Mouse (Mus musculus): ENCODE data around the gene Cd300ld4. TPM values are rescaled to one million over a fixed set of nuclear protein-coding genes. Genes with fewer than 3 reads are reported as not detected.
"Not testable (repeated sequence)": the region's sequence is repeated elsewhere in the genome, so short reads cannot be mapped to it uniquely, and the experiment has no call there.

Gene Cd300ld4
- polyA plus RNA-seq, 1 experiment from 2014 or later, result not detected

DNA sequence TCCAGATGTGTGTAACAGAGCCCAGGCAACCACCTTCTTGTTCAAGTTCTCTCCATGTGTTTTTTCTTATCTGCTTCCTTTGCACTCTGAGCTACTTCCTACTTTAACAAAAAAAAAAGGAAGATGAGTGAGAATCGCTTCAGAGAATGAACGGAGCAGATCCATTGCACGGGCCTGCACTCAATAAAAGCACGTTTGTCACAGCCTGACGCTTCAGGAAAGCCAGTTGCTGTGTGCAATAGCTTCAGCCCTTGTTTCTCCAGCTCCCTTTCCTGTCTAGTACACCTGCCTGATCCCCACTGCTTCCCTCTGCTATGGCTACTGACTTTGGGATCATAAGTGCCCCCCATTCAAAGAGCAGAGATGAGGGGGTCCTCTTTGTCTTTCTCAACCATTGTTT, 35.3 kb upstream of the Cd300ld4 start, which contains the start of gene Cd300e:
TSS of gene Cd300e (minus strand) at position 101 of the 400 bp plus-strand sequence.
- ATAC-seq (ENCODE audit: insufficient read depth) (no peak), DNase-seq (no peak)
- WGBS, result 34% methylated on average over 5 of the region's 5 CpGs
- Histone ChIP-seq H3K27me3 (ENCODE audit: insufficient read depth, low read length) (no peaks in the 10 kb centered on the region), H3K9me3 (ENCODE audit: low read depth, low read length) (no peaks in the 10 kb centered on the region), H3K36me3 (ENCODE audit: insufficient read depth) (no peaks in the 10 kb centered on the region), H3K4me2 (no peak within 1 kb of the TSS), H3K4me1 (ENCODE audit: insufficient read depth) (no peaks in the 10 kb centered on the region), H3K27ac (ENCODE audit: low read depth) (no peak within 1 kb of the TSS), H3K9ac (no peak within 1 kb of the TSS), H3K4me3 (ENCODE audit: low read depth, low read length) (no peak within 1 kb of the TSS)
- no peak for TF ChIP-seq CTCF (IDR thresholded peaks at IDR 0.05; ENCODE audit: low read depth)

DNA sequence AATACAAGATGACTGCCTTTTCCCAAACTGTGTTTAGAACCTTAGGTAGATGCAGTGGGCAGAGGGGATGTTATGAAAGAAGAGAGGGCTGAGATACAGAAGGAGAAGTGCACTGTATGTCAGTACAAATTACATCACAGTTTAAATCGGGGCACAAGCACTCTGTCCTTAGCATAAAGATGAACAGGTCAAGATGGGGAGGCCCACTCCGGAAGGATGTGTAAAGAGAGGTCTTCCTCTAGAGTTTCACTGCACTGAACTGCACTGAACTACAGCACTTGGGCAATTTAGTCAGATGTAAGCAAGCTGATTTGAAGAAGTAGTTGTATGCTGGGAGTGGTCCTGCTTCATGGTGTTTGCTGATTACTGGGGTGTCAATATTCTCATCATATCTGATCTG, 33.0 kb upstream of the Cd300ld4 start:
- H3K27me3 ChIP-seq (ENCODE audit: insufficient read depth, low read length), result no peaks in the 10 kb centered on the region
- H3K9ac ChIP-seq, result no peak overlapping the region
- no peaks in the 10 kb centered on the region for H3K4me1 ChIP-seq (ENCODE audit: insufficient read depth)
- DNase-seq (no peak), ATAC-seq (ENCODE audit: insufficient read depth) (no peak)
- no peaks in the 10 kb centered on the region for H3K36me3 ChIP-seq (ENCODE audit: insufficient read depth)
- no peak overlapping the region for H3K4me2 ChIP-seq
- no peak overlapping the region for H3K27ac ChIP-seq (ENCODE audit: low read depth)
- no peak for TF ChIP-seq CTCF (IDR thresholded peaks at IDR 0.05; ENCODE audit: low read depth)
- no peak overlapping the region for H3K4me3 ChIP-seq (ENCODE audit: low read depth, low read length)
- no peaks in the 10 kb centered on the region for H3K9me3 ChIP-seq (ENCODE audit: low read depth, low read length)
- WGBS, result 71% methylated on average over 2 of the region's 2 CpGs

DNA sequence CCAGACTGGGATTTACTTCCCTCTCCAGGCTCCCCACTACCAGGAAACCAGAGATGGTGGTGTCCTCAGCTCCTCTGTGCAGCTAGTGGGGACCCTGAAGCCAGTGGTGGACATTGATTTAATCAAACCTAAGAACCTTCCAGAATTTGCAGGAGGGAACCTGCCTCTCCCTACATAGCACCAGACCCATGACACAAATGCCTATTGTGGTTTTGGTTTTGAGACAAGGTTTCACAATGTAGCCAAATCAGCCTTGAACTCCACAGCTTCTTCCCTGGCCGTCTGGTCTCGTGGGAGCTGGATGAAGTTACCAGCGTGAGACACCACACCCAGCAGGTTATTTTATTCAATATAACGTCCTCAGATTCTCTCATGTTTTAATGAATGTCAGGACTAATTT, 31.9 kb upstream of the Cd300ld4 start:
- no peak for ATAC-seq (ENCODE audit: insufficient read depth)
- 79% methylated on average over 4 of the region's 4 CpGs for WGBS
- TF ChIP-seq CTCF (IDR thresholded peaks at IDR 0.05; ENCODE audit: low read depth), result no peak
- Histone ChIP-seq H3K4me3 (ENCODE audit: low read depth, low read length) (no peak overlapping the region), H3K27me3 (ENCODE audit: insufficient read depth, low read length) (no peaks in the 10 kb centered on the region), H3K36me3 (ENCODE audit: insufficient read depth) (no peaks in the 10 kb centered on the region), H3K9ac (no peak overlapping the region), H3K4me1 (ENCODE audit: insufficient read depth) (no peaks in the 10 kb centered on the region), H3K9me3 (ENCODE audit: low read depth, low read length) (no peaks in the 10 kb centered on the region), H3K27ac (ENCODE audit: low read depth) (no peak overlapping the region), H3K4me2 (no peak overlapping the region)
- DNase-seq, result no peak

DNA sequence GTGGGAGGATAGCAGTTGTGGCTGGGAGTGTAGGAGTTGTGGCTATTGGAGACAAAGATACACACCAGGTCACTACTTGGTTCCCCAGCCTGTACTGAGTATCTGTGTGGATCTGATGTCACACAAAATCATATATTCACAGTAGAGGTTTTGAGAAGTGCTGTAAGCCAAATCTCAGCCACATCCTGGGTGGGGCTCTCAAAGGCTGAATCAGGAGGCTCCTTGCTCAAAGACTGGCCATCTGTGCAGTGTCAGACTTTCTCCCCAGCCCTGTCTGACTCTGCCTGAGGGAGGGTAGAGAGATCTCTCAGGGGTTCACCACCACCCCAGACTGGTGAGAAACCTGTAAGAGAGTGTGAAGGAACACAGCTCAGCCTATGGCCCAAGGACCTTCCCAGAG, 27.7 kb upstream of the Cd300ld4 start:
- DNase-seq (no peak), ATAC-seq (ENCODE audit: insufficient read depth) (no peak)
- TF ChIP-seq CTCF (IDR thresholded peaks at IDR 0.05; ENCODE audit: low read depth), result no peak
- Histone ChIP-seq H3K4me3 (ENCODE audit: low read depth, low read length) (no peak overlapping the region), H3K27me3 (ENCODE audit: insufficient read depth, low read length) (no peaks in the 10 kb centered on the region), H3K4me1 (ENCODE audit: insufficient read depth) (no peaks in the 10 kb centered on the region), H3K36me3 (ENCODE audit: insufficient read depth) (no peaks in the 10 kb centered on the region), H3K4me2 (no peak overlapping the region), H3K9ac (no peak overlapping the region), H3K9me3 (ENCODE audit: low read depth, low read length) (no peaks in the 10 kb centered on the region), H3K27ac (ENCODE audit: low read depth) (no peak overlapping the region)

DNA sequence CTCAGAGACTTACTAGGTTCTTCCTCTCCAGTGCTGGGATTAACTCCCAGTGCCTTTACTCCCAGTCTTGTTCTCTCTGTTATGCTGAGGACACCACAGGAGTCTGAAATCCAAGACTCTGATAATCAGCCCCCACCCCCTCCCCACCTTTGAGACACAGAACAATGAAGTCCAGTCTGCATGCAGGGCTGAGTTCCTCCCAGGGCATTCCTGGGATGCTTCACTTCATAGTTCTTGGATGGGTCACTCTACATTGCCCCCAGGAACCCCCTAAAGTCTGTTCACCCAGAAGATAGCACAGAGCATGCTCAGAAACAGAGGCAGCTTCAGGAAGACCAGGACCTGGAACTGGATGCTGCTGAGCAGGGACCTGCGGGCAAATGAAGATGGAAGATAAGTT, 26.2 kb upstream of the Cd300ld4 start:
- Histone ChIP-seq H3K27me3 (ENCODE audit: insufficient read depth, low read length) (no peaks in the 10 kb centered on the region), H3K4me3 (ENCODE audit: low read depth, low read length) (no peak overlapping the region), H3K4me2 (no peak overlapping the region), H3K36me3 (ENCODE audit: insufficient read depth) (no peaks in the 10 kb centered on the region), H3K9me3 (ENCODE audit: low read depth, low read length) (no peaks in the 10 kb centered on the region), H3K9ac (no peak overlapping the region), H3K4me1 (ENCODE audit: insufficient read depth) (no peaks in the 10 kb centered on the region), H3K27ac (ENCODE audit: low read depth) (no peak overlapping the region)
- 92% methylated on average over 1 of the region's 1 CpGs for WGBS
- ATAC-seq (ENCODE audit: insufficient read depth) (no peak), DNase-seq (no peak)
- no peak for TF ChIP-seq CTCF (IDR thresholded peaks at IDR 0.05; ENCODE audit: low read depth)

DNA sequence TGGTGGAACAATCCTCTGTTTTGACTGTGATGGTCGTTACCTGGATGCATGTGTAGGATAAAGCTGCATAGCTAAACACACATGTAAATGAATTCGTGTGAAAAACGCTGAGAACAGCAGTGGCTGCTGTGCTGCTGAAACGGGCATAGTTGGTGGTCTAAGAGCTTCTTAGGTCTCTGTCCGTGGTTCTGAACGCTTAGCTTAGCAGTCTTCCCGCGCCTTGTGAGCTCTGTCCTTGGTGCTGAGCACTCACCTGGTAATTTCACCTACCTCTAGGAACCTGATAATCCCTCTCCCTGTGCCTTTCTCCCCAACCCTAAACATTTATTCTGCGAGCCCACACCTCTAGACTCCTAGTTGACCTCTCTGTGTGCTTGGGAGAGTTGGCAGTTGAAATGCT, 25.4 kb upstream of the Cd300ld4 start:
- peak; percentile 91 for DNase-seq
- Histone ChIP-seq H3K9ac (no peak overlapping the region), H3K27ac (ENCODE audit: low read depth) (no peak overlapping the region), H3K4me3 (ENCODE audit: low read depth, low read length) (no peak overlapping the region), H3K36me3 (ENCODE audit: insufficient read depth) (no peaks in the 10 kb centered on the region), H3K4me1 (ENCODE audit: insufficient read depth) (no peaks in the 10 kb centered on the region), H3K9me3 (ENCODE audit: low read depth, low read length) (no peaks in the 10 kb centered on the region), H3K4me2 (no peak overlapping the region), H3K27me3 (ENCODE audit: insufficient read depth, low read length) (no peaks in the 10 kb centered on the region)
- WGBS, result 2% methylated on average over 9 of the region's 9 CpGs
- TF ChIP-seq CTCF (IDR thresholded peaks at IDR 0.05; ENCODE audit: low read depth), result no peak
- ATAC-seq (ENCODE audit: insufficient read depth), result no peak

DNA sequence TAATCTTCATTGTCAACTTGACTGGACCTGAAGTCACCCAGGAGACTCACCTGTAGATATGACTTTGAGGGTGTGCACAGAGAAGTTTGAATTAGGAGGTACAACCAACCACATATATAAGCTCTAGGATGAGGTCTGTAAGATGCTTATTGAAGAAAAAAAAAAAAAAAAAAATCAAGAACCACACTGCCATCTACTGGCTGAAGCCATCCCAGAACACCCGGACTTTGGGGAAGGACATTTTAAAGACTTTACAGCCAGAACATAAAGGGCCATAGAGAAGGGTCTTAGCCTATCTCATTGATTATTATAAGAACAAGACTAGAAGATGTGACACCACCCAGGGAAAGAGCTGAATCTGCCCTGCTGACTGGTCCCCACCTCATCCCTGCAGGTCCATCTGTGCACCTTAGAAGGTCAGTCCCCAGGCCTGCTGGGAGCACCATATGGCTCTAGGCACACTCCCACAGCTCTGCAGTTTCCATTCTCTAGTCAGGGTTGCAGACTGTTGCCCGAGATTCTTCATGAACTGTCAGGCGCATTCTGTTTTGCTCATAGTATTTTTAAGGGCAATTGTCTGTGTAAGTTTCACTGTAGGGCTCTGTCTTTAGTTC, 22.6 kb upstream of the Cd300ld4 start:
- Histone ChIP-seq H3K9ac (no peak overlapping the region), H3K27ac (ENCODE audit: low read depth) (no peak overlapping the region), H3K9me3 (ENCODE audit: low read depth, low read length) (no peaks in the 10 kb centered on the region), H3K27me3 (ENCODE audit: insufficient read depth, low read length) (no peaks in the 10 kb centered on the region), H3K4me1 (ENCODE audit: insufficient read depth) (no peaks in the 10 kb centered on the region), H3K36me3 (ENCODE audit: insufficient read depth) (no peaks in the 10 kb centered on the region), H3K4me2 (no peak overlapping the region), H3K4me3 (ENCODE audit: low read depth, low read length) (no peak overlapping the region)
- TF ChIP-seq CTCF (IDR thresholded peaks at IDR 0.05; ENCODE audit: low read depth), result peak; percentile 24; the same call in 1 of the 2 replicates
- ATAC-seq (ENCODE audit: insufficient read depth) (no peak), DNase-seq (peak; percentile 41)
- WGBS, result 31% methylated on average over 3 of the region's 3 CpGs

DNA sequence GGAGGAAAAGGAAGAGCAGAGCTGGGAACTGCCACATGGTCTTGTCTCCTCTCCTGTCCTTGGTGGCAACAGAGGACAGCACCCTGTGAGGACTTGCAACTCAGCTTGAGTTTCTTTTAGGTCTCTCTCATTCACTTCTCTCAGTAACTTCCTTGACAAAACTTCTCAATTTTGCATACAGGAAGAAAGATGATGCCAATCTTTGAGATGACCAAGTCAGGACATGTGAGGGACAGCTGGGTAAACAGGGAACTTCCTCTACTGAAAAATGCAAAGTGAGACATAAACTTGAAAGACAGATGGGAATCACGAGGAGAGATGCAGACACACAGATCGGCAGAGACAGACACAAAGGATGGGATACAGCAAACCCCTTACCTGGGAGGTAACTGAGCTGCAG, 21.4 kb upstream of the Cd300ld4 start, which contains the start of gene Cd300ld3:
TSS of gene Cd300ld3 (minus strand) at position 151 of the 400 bp plus-strand sequence.
- WGBS, result 65% methylated on average over 2 of the region's 2 CpGs
- no peak for TF ChIP-seq CTCF (IDR thresholded peaks at IDR 0.05; ENCODE audit: low read depth)
- ATAC-seq (ENCODE audit: insufficient read depth), result no peak

DNA sequence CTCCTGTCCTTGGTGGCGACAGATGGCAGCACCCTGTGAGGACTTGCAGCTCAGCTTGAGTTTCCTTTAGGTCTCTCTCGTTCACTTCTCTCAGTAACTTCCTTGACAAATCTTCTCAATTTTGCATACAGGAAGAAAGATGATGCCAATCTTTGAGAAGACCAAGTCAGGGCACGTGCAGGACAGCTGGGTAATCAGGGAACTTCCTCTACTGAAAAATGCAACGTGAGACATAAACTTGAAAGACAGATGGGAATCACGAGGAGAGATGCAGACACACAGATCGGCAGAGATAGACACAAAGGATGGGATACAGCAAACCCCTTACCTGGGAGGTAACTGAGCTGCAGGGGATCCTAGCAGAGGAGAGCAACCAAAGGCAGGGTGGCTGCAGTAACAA, 10.9 kb upstream of the Cd300ld4 start, which contains the start of gene Cd300ld5:
TSS of gene Cd300ld5 (minus strand) at position 101 of the 400 bp plus-strand sequence.
- H3K4me3 ChIP-seq (ENCODE audit: low read depth, low read length); ATAC-seq (ENCODE audit: insufficient read depth); H3K27me3 ChIP-seq (ENCODE audit: insufficient read depth, low read length); H3K4me2 ChIP-seq; H3K9me3 ChIP-seq (ENCODE audit: low read depth, low read length); H3K4me1 ChIP-seq (ENCODE audit: insufficient read depth); H3K9ac ChIP-seq; H3K36me3 ChIP-seq (ENCODE audit: insufficient read depth); DNase-seq; H3K27ac ChIP-seq (ENCODE audit: low read depth): not testable (repeated sequence)
- no CpG with 5 or more reads among the region's 6 CpGs for WGBS

More for the DNA sequence above, 21.4 kb upstream of the Cd300ld4 start, which contains the start of gene Cd300ld3:
- no peak within 1 kb of the TSS for H3K9ac ChIP-seq
- H3K27ac ChIP-seq (ENCODE audit: low read depth), result no peak within 1 kb of the TSS
- H3K36me3 ChIP-seq (ENCODE audit: insufficient read depth), result no peaks in the 10 kb centered on the region
- no peak for DNase-seq
- no peaks in the 10 kb centered on the region for H3K9me3 ChIP-seq (ENCODE audit: low read depth, low read length)
- no peak within 1 kb of the TSS for H3K4me2 ChIP-seq
- H3K4me3 ChIP-seq (ENCODE audit: low read depth, low read length), result no peak within 1 kb of the TSS
- H3K27me3 ChIP-seq (ENCODE audit: insufficient read depth, low read length), result no peaks in the 10 kb centered on the region
- no peaks in the 10 kb centered on the region for H3K4me1 ChIP-seq (ENCODE audit: insufficient read depth)

DNA sequence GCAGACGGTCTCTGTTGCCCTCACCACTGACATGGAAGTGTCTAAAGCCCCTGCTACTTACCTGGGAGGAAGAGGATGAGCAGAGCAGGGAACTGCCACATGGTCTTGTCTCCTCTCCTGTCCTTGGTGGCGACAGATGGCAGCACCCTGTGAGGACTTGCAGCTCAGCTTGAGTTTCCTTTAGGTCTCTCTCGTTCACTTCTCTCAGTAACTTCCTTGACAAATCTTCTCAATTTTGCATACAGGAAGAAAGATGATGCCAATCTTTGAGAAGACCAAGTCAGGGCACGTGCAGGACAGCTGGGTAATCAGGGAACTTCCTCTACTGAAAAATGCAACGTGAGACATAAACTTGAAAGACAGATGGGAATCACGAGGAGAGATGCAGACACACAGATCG, 10.7 kb downstream of the Cd300ld4 start, which contains the start of gene Cd300ld2:
TSS of gene Cd300ld2 (minus strand) at position 101 of the 400 bp plus-strand sequence.
- H3K27me3 ChIP-seq (ENCODE audit: insufficient read depth, low read length); H3K9ac ChIP-seq; H3K27ac ChIP-seq (ENCODE audit: low read depth); H3K4me3 ChIP-seq (ENCODE audit: low read depth, low read length); DNase-seq; H3K9me3 ChIP-seq (ENCODE audit: low read depth, low read length); H3K4me2 ChIP-seq; ATAC-seq (ENCODE audit: insufficient read depth); H3K4me1 ChIP-seq (ENCODE audit: insufficient read depth); H3K36me3 ChIP-seq (ENCODE audit: insufficient read depth): not testable (repeated sequence)
- no CpG with 5 or more reads among the region's 7 CpGs for WGBS

Measured in lung, embryonic 14.5 days (tissue).